Mouse (Mus musculus) kidney, adult 8-10 months (tissue): ENCODE data around the gene Pou5f1.
"Not testable (repeated sequence)": the region's sequence is repeated elsewhere in the genome, so short reads cannot be mapped to it uniquely, and the experiment has no call there.

Experiments used
- DNase-seq, 2 experiments: peaks; one replicate each; pipeline ENCODE4 v3.0.0; 2022

Pou5f1 gene

GRCm38 (mm10) chr17:35505776-35506175 is at the start of gene Pou5f1:
Gene Pou5f1 (plus strand): TSS chr17:35506018.
- DNase-seq: no peak

GRCm38 (mm10) chr17:35458247-35458646 is 47.6 kb upstream of the Pou5f1 start:
- not testable (repeated sequence) for DNase-seq

DNA sequence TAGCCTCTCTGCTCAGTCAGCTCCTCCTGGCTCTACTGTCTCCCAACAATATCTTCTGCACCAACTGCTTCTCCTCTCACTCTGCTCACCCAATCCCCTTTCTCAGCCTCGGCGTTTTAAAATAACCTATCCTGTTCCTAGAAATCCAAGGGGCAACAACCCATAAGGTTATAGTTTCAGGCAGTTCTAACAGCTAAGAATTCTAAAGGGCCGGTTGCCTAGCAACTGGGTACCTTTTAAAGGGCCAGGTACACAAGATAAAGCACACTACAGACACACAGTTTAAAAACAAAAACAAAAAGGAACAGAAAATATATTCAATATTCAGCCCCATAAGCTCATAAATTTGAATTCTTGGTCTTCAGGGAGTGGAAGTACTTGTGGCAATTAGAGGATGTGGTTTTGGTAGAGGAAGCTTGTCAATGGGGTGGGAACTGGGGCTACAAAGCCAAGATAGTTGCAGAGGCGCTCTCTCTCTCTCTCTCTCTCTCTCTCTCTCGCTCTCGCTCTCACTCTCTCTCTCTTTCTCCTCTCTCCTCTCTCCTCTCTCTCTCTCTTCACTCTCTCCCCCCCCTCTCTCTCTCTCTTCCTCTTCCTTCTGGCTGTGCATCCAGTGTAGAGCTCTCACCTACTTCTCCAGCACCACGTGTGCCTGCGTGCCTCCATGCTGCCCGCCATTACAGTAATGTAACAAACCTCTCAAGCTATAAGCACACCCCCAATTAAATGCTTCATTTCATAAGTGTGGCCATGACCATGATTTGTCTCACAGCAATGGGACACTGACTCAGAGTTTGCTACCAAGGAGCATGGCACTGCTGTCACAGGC is 45.1 kb upstream of the Pou5f1 start:
- not testable (repeated sequence) for DNase-seq

DNA sequence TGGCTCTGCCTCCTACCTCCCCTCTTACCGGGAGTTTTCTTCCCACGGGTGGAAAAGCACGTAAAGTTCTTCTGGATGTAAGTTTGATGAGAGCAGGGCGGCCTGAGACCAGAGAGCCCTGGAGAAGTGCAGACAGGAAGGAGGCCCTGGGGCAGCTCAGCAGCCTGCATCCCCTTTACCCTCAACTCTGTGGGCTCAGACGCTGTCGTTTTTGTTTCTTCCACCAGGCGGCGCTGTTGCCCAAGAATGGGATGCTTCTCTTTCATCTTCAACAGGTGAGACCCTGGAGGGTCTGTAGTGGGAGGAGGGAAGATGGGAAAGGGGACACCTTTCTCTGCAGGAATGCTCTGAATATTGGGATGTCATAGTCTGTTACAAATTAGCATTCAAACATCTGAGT is 40.2 kb upstream of the Pou5f1 start:
- not testable (repeated sequence) for DNase-seq

GRCm38 (mm10) chr17:35468936-35469335 is 36.9 kb upstream of the Pou5f1 start:
- not testable (repeated sequence) for DNase-seq

DNA sequence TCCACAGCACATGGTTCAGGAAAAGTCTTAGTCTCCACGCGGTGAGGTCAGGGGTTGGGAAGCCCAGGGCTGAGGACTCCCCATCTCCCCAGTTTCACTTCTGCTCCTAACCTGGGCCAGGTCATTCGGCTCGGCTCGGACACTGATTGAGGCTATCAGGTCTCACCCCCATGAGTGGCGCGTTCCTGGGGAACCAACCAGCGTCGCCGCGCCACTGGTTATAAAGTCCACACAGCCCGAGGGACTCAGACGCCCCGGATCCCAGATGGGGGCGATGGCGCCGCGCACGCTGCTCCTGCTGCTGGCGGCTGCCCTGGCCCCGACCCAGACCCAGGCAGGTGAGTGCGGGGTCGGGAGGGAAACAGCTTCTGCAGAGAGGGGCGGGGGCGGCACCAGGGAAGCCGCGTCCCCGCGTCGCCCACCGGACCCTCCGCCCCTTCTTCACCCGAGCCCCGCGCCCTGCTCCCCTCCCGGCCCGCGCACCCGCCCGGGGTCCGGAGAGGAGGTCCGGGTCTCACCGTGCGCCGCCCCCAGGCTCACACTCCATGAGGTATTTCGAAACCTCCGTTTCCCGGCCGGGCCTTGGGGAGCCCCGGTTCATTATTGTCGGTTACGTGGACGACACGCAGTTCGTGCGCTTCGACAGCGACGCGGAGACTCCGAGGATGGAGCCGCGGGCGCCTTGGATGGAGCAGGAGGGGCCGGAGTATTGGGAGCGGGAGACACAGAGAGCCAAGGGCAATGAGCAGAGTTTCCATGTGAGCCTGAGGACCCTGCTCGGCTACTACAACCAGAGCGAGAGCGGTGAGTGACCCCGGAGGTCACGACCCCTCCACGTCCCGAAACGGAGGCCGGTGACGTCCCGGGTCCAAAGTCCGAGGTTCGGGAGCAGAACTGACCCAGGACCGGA is 35.7 kb upstream of the Pou5f1 start, which contains the start of gene H2-Q10:
Gene H2-Q10, plus strand, starts transcription at position 248 of the 910 bp plus-strand sequence.
- peak; percentile 30 to 42 for DNase-seq

DNA sequence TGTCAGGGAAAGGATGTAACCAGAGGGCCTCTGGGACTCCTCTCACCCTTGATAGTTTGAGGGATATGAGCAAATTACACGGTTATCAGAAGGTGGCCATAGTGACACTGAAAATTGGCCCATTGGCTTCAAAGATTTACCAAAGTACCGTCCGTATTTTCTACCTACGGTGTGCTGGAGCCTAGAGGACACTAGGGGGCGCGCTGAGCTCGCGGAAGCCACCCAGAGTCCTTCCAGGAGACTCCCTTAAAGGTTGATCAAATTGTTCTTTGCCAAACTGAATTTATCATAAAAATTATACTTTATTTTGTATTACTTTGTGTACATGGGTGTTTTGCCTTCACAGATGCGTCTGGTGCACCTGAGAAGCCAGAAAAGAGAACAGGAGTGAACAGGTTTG is 21.8 kb upstream of the Pou5f1 start:
- DNase-seq: peak; percentile 12 to 56

- DNase-seq: no peak
These were observed 20.1 kb upstream of the Pou5f1 start for GRCm38 (mm10) chr17:35485702-35486101.

GRCm38 (mm10) chr17:35486726-35487125 is 19.1 kb upstream of the Pou5f1 start:
- no peak for DNase-seq

- DNase-seq: no peak
These were observed 17.8 kb upstream of the Pou5f1 start for GRCm38 (mm10) chr17:35488041-35488440.

DNA sequence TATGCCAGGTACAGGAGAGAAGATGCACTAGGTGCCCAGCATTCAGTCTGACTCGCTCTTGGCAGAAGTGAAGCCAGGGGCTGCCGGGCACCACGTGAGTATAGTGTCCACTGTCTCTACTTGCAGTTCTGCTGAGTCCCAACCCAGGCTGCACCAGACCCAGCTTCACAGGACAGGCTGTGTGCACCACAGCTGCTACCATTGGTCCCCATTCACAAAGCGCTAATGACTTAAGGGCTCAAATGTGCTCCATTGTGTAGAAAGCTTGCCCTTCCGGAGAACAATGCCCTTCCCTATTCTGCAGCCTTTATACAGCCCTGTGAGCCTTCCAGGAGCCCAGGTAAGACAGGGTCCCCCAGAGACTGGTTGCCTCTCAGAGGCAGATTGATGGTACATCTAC is 15.5 kb upstream of the Pou5f1 start:
- no peak for DNase-seq

DNA sequence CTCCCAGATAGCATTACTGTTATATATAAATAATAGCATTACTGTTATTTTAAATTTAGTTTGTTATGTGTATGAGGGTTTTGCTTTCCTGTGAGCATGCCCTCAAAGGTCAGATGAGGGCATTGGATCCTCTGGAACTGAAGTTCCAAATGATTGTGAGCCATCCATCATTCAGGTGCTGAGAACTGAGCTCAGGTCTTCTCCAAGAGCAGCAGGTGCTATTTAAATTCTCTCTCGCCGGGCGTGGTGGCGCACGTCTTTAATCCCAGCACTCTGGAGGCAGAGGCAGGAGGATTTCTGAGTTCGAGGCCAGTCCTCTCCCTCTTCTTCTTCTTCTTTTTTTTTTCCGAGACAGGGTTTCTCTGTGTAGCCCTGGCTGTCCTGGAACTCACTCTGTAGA is 8.7 kb upstream of the Pou5f1 start:
- no peak for DNase-seq

GRCm38 (mm10) chr17:35502226-35502625 is 3.6 kb upstream of the Pou5f1 start:
- no peak for DNase-seq

- DNase-seq: no peak
These were observed 3.1 kb upstream of the Pou5f1 start for GRCm38 (mm10) chr17:35502762-35503161.

DNA sequence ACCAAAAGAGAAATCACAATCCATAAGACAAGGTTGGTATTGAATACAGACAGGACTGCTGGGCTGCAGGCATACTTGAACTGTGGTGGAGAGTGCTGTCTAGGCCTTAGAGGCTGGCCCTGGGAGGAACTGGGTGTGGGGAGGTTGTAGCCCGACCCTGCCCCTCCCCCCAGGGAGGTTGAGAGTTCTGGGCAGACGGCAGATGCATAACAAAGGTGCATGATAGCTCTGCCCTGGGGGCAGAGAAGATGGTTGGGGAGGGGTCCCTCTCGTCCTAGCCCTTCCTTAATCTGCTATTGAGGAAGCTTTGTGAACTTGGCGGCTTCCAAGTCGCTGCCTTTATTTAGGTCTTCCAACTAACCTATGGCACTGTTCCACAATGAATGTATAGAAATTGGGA is 2.0 kb upstream of the Pou5f1 start:
- DNase-seq: no peak

DNA sequence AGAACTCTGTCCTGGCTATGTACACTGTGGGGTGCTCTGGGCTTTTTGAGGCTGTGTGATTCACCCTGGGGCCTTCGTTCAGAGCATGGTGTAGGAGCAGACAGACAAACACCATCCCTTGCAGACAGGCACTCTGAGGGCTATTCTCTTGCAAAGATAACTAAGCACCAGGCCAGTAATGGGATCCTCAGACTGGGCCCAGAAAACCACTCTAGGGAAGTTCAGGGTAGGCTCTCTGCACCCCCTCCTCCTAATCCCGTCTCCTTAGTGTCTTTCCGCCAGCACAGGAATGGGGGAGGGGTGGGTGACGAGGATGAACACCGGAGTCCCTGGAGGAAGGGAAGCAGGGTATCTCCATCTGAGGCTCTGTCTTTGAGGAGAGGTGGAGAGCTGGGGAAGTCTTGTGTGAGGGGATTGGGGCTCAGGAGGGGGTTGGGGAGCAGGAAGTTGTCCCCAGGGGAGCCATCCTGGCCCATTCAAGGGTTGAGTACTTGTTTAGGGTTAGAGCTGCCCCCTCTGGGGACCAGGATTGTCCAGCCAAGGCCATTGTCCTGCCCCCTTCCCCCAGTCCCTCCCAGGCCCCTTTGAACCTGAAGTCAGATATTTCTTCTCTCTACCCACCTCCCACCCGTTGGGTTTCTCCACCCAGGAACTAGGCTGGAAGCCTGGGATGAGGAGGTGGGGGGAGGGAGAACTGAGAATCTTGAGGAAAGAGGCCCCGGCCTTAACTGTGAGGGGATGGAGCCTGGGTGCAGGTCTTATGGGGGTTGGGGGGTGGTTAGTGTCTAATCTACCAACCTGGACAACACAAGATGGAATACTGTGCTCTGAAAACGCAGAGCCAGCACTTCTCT is 963 bp upstream of the Pou5f1 start:
- no peak for DNase-seq

DNA sequence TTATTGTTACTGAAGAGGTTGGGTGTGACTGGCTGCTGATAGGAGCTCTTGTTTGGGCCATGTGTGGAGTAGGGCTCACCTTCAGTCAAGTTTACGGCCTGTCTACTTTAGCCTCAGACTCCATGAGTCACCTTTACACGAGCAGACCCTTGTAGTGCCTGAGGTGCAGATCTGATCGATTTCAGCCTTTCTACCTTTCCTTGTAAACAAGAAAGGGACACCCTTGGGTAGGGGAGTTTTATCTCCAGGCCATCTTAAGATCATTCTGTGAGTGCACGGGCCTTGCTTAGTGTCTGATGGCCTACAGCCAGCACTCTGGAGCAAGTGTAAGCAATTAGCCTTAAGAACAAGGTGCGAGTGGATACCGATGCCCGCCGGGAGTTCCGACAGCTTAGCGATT is 1.1 kb downstream of the Pou5f1 start:
- no peak for DNase-seq

DNA sequence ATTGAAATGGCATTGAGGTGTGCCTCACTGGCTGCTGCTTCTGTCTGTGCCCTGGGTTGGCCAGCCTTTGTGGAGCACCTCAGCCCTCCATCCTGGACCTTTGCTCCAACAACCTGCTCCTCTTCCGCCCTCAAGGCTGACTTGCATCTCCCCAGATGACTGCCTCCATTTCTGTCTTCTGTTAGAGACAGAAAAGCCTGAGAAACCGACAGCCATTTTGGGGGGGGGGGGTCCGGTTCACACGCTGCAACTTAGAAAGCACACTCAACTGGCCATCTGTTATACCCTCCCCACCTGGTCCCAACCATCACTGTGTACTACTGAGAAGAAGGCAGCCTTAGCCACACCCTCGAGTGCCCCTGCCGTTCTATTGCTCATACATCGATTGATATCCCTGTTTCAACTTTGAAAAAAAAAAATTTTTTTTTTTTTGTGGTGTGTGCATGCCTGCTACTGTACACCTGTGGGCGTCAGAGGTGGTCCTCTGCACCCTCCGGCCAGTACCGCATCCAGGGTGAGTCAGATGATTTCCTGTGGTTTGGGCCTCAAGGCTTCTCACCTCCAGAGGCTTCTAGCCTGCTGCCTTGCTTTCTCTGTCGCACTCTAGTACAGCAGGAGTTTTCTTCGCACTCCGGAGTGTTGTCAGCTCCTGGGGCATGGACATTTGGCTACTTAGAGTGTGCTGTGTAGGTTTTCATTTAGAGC is 1.9 kb downstream of the Pou5f1 start:
- no peak for DNase-seq

GRCm38 (mm10) chr17:35508279-35508678 is 2.5 kb downstream of the Pou5f1 start:
- not testable (repeated sequence) for DNase-seq

- DNase-seq: no peak
These were observed 3.5 kb downstream of the Pou5f1 start for GRCm38 (mm10) chr17:35509284-35509683.

GRCm38 (mm10) chr17:35512916-35513626 is 7.3 kb downstream of the Pou5f1 start:
- DNase-seq: no peak
